In genomic region chr11:108891871-108892380, GRCm38 (mm10) we compare ENCODE assay signal across 9 mouse cellular contexts. TPM values are rescaled to one million over a fixed set of nuclear protein-coding genes. Genes with fewer than 3 reads are reported as not detected.
DNase-seq lines count a peak whose midpoint lies in the region; ATAC-seq lines count a peak whose summit lies in the region.
"Had no signal": no experiment of that assay in that cellular context is flagged by ENCODE, and none has a peak within 500 bp of the region (broad histone marks: within the 10 kb centered on the region; RNA-seq: fewer than 3 reads in every experiment).

No protein-coding gene starts in this region.

- H3K4me3 ChIP-seq in heart, embryonic 12.5 days = peak overlapping the region; percentile 47
- peak overlapping the region; percentile 14; the same call in 1 of the 2 replicates for H3K4me3 ChIP-seq in brown adipose tissue, adult 24 weeks (ENCODE audit: insufficient read depth, low read depth, low read length)
- peak overlapping the region; percentile 26 for H3K4me3 ChIP-seq in hindbrain, embryonic 12.5 days
- peak overlapping the region; percentile 58 for H3K4me3 ChIP-seq in midbrain, embryonic 10.5 days

- H3K36me3 ChIP-seq in heart, embryonic 12.5 days = no peaks in the 10 kb centered on the region
- H3K36me3 ChIP-seq in hindbrain, embryonic 12.5 days = no peaks in the 10 kb centered on the region
- no peaks in the 10 kb centered on the region for H3K36me3 ChIP-seq in midbrain, embryonic 10.5 days

- WGBS in heart, embryonic 12.5 days = 5% methylated on average over 21 of the region's 21 CpGs
- WGBS in hindbrain, embryonic 12.5 days = 3% methylated on average over 21 of the region's 21 CpGs
- WGBS in midbrain, embryonic 10.5 days = 4% methylated on average over 21 of the region's 21 CpGs

- no peaks in the 10 kb centered on the region for H3K9me3 ChIP-seq in heart, embryonic 12.5 days (replicated peaks)
- no peaks in the 10 kb centered on the region for H3K9me3 ChIP-seq in hindbrain, embryonic 12.5 days (replicated peaks)
- no peaks in the 10 kb centered on the region for H3K9me3 ChIP-seq in midbrain, embryonic 10.5 days (replicated peaks)

- no peak for DNase-seq in heart, postnatal 25 days (ENCODE audit: low spot score)
- DNase-seq in midbrain, embryonic 10.5 days (ENCODE audit: low spot score) = peak; percentile 45
- no peak for DNase-seq in cerebellum, postnatal 14 days
- no peak for DNase-seq in spleen, postnatal 36 days (ENCODE audit: low spot score in 2 of 2)
- DNase-seq: cerebellum, adult 11-12 months had no signal

- peak overlapping the region; percentile 85 for H3K4me2 ChIP-seq in heart, embryonic 12.5 days
- peak overlapping the region; percentile 60 for H3K4me2 ChIP-seq in hindbrain, embryonic 12.5 days (replicated peaks)

- 0 out of 2 replicates have a peak overlapping the region, but pooled peaks have one; percentile 64 for H3K27ac ChIP-seq in heart, embryonic 12.5 days (ENCODE audit: poor library complexity, severe bottlenecking)
- no peak overlapping the region for H3K27ac ChIP-seq in brown adipose tissue, adult 24 weeks (replicated peaks; ENCODE audit: low read depth, low read length)
- 0 out of 2 replicates have a peak overlapping the region, but pooled peaks have one; percentile 49 for H3K27ac ChIP-seq in hindbrain, embryonic 12.5 days
- H3K27ac ChIP-seq in midbrain, embryonic 10.5 days (replicated peaks) = peak overlapping the region; percentile 93

- peak overlapping the region; percentile 61 for H3K9ac ChIP-seq in heart, embryonic 12.5 days
- peak overlapping the region; percentile 39; the same call in 1 of the 2 replicates for H3K9ac ChIP-seq in hindbrain, embryonic 12.5 days

- H3K4me1 ChIP-seq in heart, embryonic 12.5 days (replicated peaks) = peaks cover 27% of the 10 kb centered on the region
- H3K4me1 ChIP-seq in brown adipose tissue, adult 24 weeks (ENCODE audit: control insufficient read depth, insufficient read depth, insufficient read length, low read length) = peaks cover 2% of the 10 kb centered on the region; the same call in 1 of the 2 replicates
- H3K4me1 ChIP-seq in hindbrain, embryonic 12.5 days = peaks cover 25% of the 10 kb centered on the region
- peaks cover 69% of the 10 kb centered on the region for H3K4me1 ChIP-seq in midbrain, embryonic 10.5 days

- H3K27me3 ChIP-seq in heart, embryonic 12.5 days (replicated peaks) = peaks cover 36% of the 10 kb centered on the region
- H3K27me3 ChIP-seq in hindbrain, embryonic 12.5 days = peaks cover 9% of the 10 kb centered on the region; the same call in 1 of the 2 replicates
- peaks cover 36% of the 10 kb centered on the region for H3K27me3 ChIP-seq in midbrain, embryonic 10.5 days (ENCODE audit: low read depth, poor library complexity, severe bottlenecking)

- intact Hi-C loops in heart, postnatal 25 days (cut with DNase I) = no loop called here

- ATAC-seq in heart, embryonic 12.5 days (ENCODE audit: insufficient number of reproducible peaks, low FRiP score) = no peak
- no peak for ATAC-seq in hindbrain, embryonic 12.5 days (ENCODE audit: low FRiP score)
- no peak for ATAC-seq in monocyte, adult 5-6 weeks (replicated peaks; ENCODE audit: insufficient number of reproducible peaks, low FRiP score, low TSS enrichment, poor library complexity, severe bottlenecking)

RNA-seq across cellular contexts. Expression of gene Axin2, which starts 28.2 kb away (rescaled TPM):
- polyA plus RNA-seq in heart, embryonic 12.5 days (2016; fragmentation: Nextera tagmentation; extraction: Ambion mirVana) = 2.1 and 2.4 TPM in 2 replicates
- total RNA-seq in heart, postnatal 25 days (2021) = 1 to 10 TPM; 5.2 to 6.0 TPM
- 18.4 and 19.4 TPM in 2 replicates for polyA plus RNA-seq in brown adipose tissue, adult 24 weeks (2012; ENCODE audit: insufficient read depth, insufficient read length, missing spikeins)
- polyA plus RNA-seq in hindbrain, embryonic 12.5 days (2016; fragmentation: Nextera tagmentation; extraction: Ambion mirVana) = 17.5 and 20.3 TPM in 2 replicates
- 17.5 and 17.6 TPM in 2 replicates for polyA plus RNA-seq in midbrain, embryonic 10.5 days (2016; fragmentation: Nextera tagmentation; extraction: Ambion mirVana)
- 1.5 to 5.5 TPM (median 2.2 TPM) in 3 replicates for total RNA-seq in monocyte, adult 5-6 weeks (2017)
